Mouse (Mus musculus) liver, embryonic 14.5 days (tissue): ENCODE results near the gene Hmgcs2. TPM values are rescaled to one million over a fixed set of nuclear protein-coding genes. Genes with fewer than 3 reads are reported as not detected.

ENCODE experiments used
- ATAC-seq: fragments of 200-750 bp; cut with Nextera tagmentation; 2 replicates; pipeline ENCODE4 v1.8.0; 2017; ENCODE audit warnings: moderate number of reproducible peaks, mild to moderate bottlenecking, moderate library complexity; ENCODE audit not compliant: insufficient read depth
- DNase-seq, 3 experiments: peaks; one replicate each; pipeline ENCODE4 v3.0.0-alpha.2; 2012 to 2013; ENCODE audit warnings: low read depth in 3 of 3, low spot score in 3 of 3
- H3K27ac ChIP-seq: fragments of 300-500 bp; sonication (generic); 2 replicates; pipeline ENCODE4 v1.5.1; 2014; ENCODE audit warnings: moderate library complexity, mild to moderate bottlenecking, control low read depth, inconsistent platforms
- H3K27me3 ChIP-seq: fragments of 300-500 bp; sonication (generic); 2 replicates; pipeline ENCODE4 v1.6.1; 2014; ENCODE audit warnings: mild to moderate bottlenecking, low read length, moderate library complexity; ENCODE audit not compliant: control insufficient read depth, insufficient read depth
- H3K36me3 ChIP-seq: fragments of 300-500 bp; sonication (generic); replicated peaks from 2 replicates; pipeline ENCODE4 v1.6.1; 2014; ENCODE audit warnings: low read depth; ENCODE audit not compliant: control insufficient read depth, insufficient read depth
- H3K4me1 ChIP-seq, 2 experiments: fragments of 200-500 bp in 1 of 2; fragments of 300-500 bp in 1 of 2; sonication (generic) in 1 of 2; replicated peaks; 2 replicates each; pipeline ENCODE4 v1.6.1; 2012 to 2014; ENCODE audit warnings: antibody characterized with exemption in 1 of 2, inconsistent platforms in 1 of 2, low read length in 1 of 2; ENCODE audit not compliant: control insufficient read depth in 2 of 2, insufficient read depth in 2 of 2
- H3K4me2 ChIP-seq: fragments of 300-500 bp; sonication (generic); 2 replicates; pipeline ENCODE4 v1.6.1; 2014; ENCODE audit warnings: low read depth, mild to moderate bottlenecking, control low read depth, moderate library complexity
- H3K4me3 ChIP-seq, 2 experiments: fragments of 200-500 bp in 1 of 2; fragments of 300-500 bp in 1 of 2; sonication (generic) in 1 of 2; 2 replicates each; pipeline ENCODE4 v1.5.1; 2012 to 2014; ENCODE audit warnings: low read depth in 2 of 2, low read length in 2 of 2, mild to moderate bottlenecking in 2 of 2, control low read depth in 1 of 2, inconsistent platforms in 1 of 2, moderate library complexity in 1 of 2; ENCODE audit not compliant: insufficient read depth in 1 of 2
- H3K9ac ChIP-seq: fragments of 300-500 bp; sonication (generic); replicated peaks from 2 replicates; pipeline ENCODE4 v1.6.1; 2014; ENCODE audit warnings: mild to moderate bottlenecking, control low read depth, moderate library complexity
- H3K9me3 ChIP-seq: fragments of 300-500 bp; sonication (generic); 2 replicates; pipeline ENCODE4 v1.6.1; 2016; ENCODE audit warnings: low read length, mixed read lengths; ENCODE audit not compliant: control insufficient read depth
- CTCF ChIP-seq: IDR thresholded peaks from 2 replicates; pipeline ENCODE4 v1.5.1; 2016; ENCODE audit warnings: antibody characterized with exemption, low read depth, control low read depth
- EP300 ChIP-seq: IDR thresholded peaks from 2 replicates; pipeline ENCODE4 v1.6.1; 2016; ENCODE audit warnings: antibody characterized with exemption, low read depth
- WGBS: fragments of 180-500 bp; shearing (Covaris S2); extraction: QIAGEN DNeasy Blood & Tissue Kit; methylation state at CpG from one replicate; pipeline ENCODE4 v1.1.7; 2014; ENCODE audit not compliant: insufficient replicate concordance; 5-methylcytosine and 5-hydroxymethylcytosine counted together
- polyA plus RNA-seq, 2 experiments: library from polyadenylated mRNA; depleted of rRNA in 1 of 2; stranded (reverse) in 1 of 2; unstranded in 1 of 2; fragments of >200 nt; fragmentation: Nextera tagmentation in 1 of 2; extraction: Ambion mirVana in 1 of 2; gene quantifications; 2 replicates each; pipeline versions ENCODE4 v1.2.1 to v1.2.3; 2012 to 2014

The Hmgcs2 gene
- polyA plus RNA-seq, 2 experiments = 32.1 to 85.7 TPM

GRCm38 (mm10) chr3:98355344-98356025, 75.2 kb downstream of the Hmgcs2 start:
- no peaks in the 10 kb centered on the region for H3K36me3 ChIP-seq

GRCm38 (mm10) chr3:98356026-98356365, 75.8 kb downstream of the Hmgcs2 start:
- Histone ChIP-seq H3K4me3 (no peak overlapping the region), H3K9me3 (no peaks in the 10 kb centered on the region), H3K27ac (no peak overlapping the region), H3K27me3 (no peaks in the 10 kb centered on the region), H3K4me2 (no peak overlapping the region), H3K4me1 (no peaks in the 10 kb centered on the region), H3K36me3 (no peaks in the 10 kb centered on the region), H3K9ac (no peak overlapping the region)
- DNase-seq (no peak), ATAC-seq (no peak)
- TF ChIP-seq CTCF (no peak), EP300 (no peak)
- WGBS = 65% methylated on average over 6 of the region's 6 CpGs

More at GRCm38 (mm10) chr3:98355344-98356025, 75.2 kb downstream of the Hmgcs2 start:
- Histone ChIP-seq H3K4me2 (no peak overlapping the region), H3K4me1 (no peaks in the 10 kb centered on the region), H3K9ac (no peak overlapping the region), H3K4me3 (no peak overlapping the region), H3K9me3 (no peaks in the 10 kb centered on the region), H3K27me3 (no peaks in the 10 kb centered on the region), H3K27ac (no peak overlapping the region)
- DNase-seq (no peak), ATAC-seq (no peak)
- TF ChIP-seq EP300 (no peak), CTCF (no peak)
- WGBS = 62% methylated on average over 10 of the region's 10 CpGs

- no peak for ATAC-seq
- no peak for TF ChIP-seq CTCF
- no peak for TF ChIP-seq EP300
- H3K9ac ChIP-seq = no peak overlapping the region
- H3K9me3 ChIP-seq = no peaks in the 10 kb centered on the region
- DNase-seq = no peak
- WGBS = 35% methylated on average over 3 of the region's 3 CpGs
- H3K27me3 ChIP-seq = no peaks in the 10 kb centered on the region
- no peak overlapping the region for H3K27ac ChIP-seq
- no peak overlapping the region for H3K4me2 ChIP-seq
- no peak overlapping the region for H3K4me3 ChIP-seq
- no peaks in the 10 kb centered on the region for H3K4me1 ChIP-seq
- no peaks in the 10 kb centered on the region for H3K36me3 ChIP-seq
These were observed 76.6 kb downstream of the Hmgcs2 start for GRCm38 (mm10) chr3:98356632-98357370.

Other genes with a start within 250 kb of the Hmgcs2 start
- gene Adam30, start 119.8 kb upstream of the Hmgcs2 start, polyA plus RNA-seq (2012; rRNA removed) = not detected in 2 replicates
- gene Adam30, start 119.8 kb upstream of the Hmgcs2 start, polyA plus RNA-seq (2014; fragmentation: Nextera tagmentation; extraction: Ambion mirVana) = not detected in 2 replicates
- not detected in 2 replicates for gene Reg4, start 58.3 kb upstream of the Hmgcs2 start, polyA plus RNA-seq (2012; rRNA removed)
- not detected in 2 replicates for gene Reg4, start 58.3 kb upstream of the Hmgcs2 start, polyA plus RNA-seq (2014; fragmentation: Nextera tagmentation; extraction: Ambion mirVana)
- gene Phgdh, start 59.6 kb downstream of the Hmgcs2 start, polyA plus RNA-seq (2012; rRNA removed) = 114 and 121 TPM in 2 replicates
- 207 and 218 TPM in 2 replicates for gene Phgdh, start 59.6 kb downstream of the Hmgcs2 start, polyA plus RNA-seq (2014; fragmentation: Nextera tagmentation; extraction: Ambion mirVana)
- gene Zfp697, start 102.0 kb downstream of the Hmgcs2 start, polyA plus RNA-seq (2012; rRNA removed) = 1.4 and 1.7 TPM in 2 replicates
- 1.6 and 2.4 TPM in 2 replicates for gene Zfp697, start 102.0 kb downstream of the Hmgcs2 start, polyA plus RNA-seq (2014; fragmentation: Nextera tagmentation; extraction: Ambion mirVana)
- gene Gm4450, start 176.7 kb downstream of the Hmgcs2 start, polyA plus RNA-seq (2012; rRNA removed) = not detected in 2 replicates
- not detected in 2 replicates for gene Gm4450, start 176.7 kb downstream of the Hmgcs2 start, polyA plus RNA-seq (2014; fragmentation: Nextera tagmentation; extraction: Ambion mirVana)
- gene Hsd3b4, start 230.1 kb downstream of the Hmgcs2 start, polyA plus RNA-seq (2012; rRNA removed) = 0.11 and 0.16 TPM in 2 replicates
- gene Hsd3b4, start 230.1 kb downstream of the Hmgcs2 start, polyA plus RNA-seq (2014; fragmentation: Nextera tagmentation; extraction: Ambion mirVana) = 0.20 TPM in 1 of 2 replicates, not detected in the other